Mouse (Mus musculus) intestine, postnatal 0 days (tissue): Measurements from ENCODE around the gene Zbtb7b. TPM values are rescaled to one million over a fixed set of nuclear protein-coding genes. Genes with fewer than 3 reads are reported as not detected.
A peak's percentile ranks its signal among the peaks of the same experiment; 100 is the strongest.

Source experiments
- ATAC-seq: fragments of 200-750 bp; cut with Nextera tagmentation; 2 replicates; pipeline ENCODE4 v1.8.0; 2017; ENCODE audit warnings: mild to moderate bottlenecking, moderate TSS enrichment, moderate library complexity
- H3K27ac ChIP-seq: fragments of 300-500 bp; sonication (generic); 2 replicates; pipeline ENCODE4 v1.5.1; 2014; ENCODE audit warnings: mild to moderate bottlenecking, low read depth, low read length, moderate library complexity
- H3K27me3 ChIP-seq: fragments of 300-500 bp; sonication (generic); replicated peaks from 2 replicates; pipeline ENCODE4 v1.6.1; 2014; ENCODE audit warnings: low read length, mixed read lengths; ENCODE audit not compliant: control insufficient read depth, insufficient read depth
- H3K36me3 ChIP-seq: fragments of 300-500 bp; sonication (generic); 2 replicates; pipeline ENCODE4 v1.6.1; 2014; ENCODE audit warnings: mild to moderate bottlenecking, moderate library complexity; ENCODE audit not compliant: control insufficient read depth, insufficient read depth
- H3K4me1 ChIP-seq: fragments of 300-500 bp; sonication (generic); replicated peaks from 2 replicates; pipeline ENCODE4 v1.6.1; 2014; ENCODE audit warnings: antibody characterized with exemption, low read length, mixed read lengths; ENCODE audit not compliant: control insufficient read depth, insufficient read depth
- H3K4me2 ChIP-seq: fragments of 300-500 bp; sonication (generic); replicated peaks from 2 replicates; pipeline ENCODE4 v1.6.1; 2014; ENCODE audit warnings: low read depth, mild to moderate bottlenecking, moderate library complexity
- H3K4me3 ChIP-seq: fragments of 300-500 bp; sonication (generic); 2 replicates; pipeline ENCODE4 v1.5.1; 2014; ENCODE audit warnings: low read depth, low read length
- H3K9ac ChIP-seq: fragments of 300-500 bp; sonication (generic); 2 replicates; pipeline ENCODE4 v1.6.1; 2014; ENCODE audit warnings: mild to moderate bottlenecking, low read depth, low read length
- H3K9me3 ChIP-seq: fragments of 300-500 bp; sonication (generic); 2 replicates; pipeline ENCODE4 v1.6.1; 2016; ENCODE audit warnings: mixed run types; ENCODE audit not compliant: control insufficient read depth
- CTCF ChIP-seq: sonication (generic); IDR thresholded peaks from 2 replicates; pipeline ENCODE4 v1.5.1; 2016; ENCODE audit warnings: low read depth, mild to moderate bottlenecking, control low read depth, antibody characterized with exemption, moderate library complexity
- WGBS: fragments of 180-500 bp; shearing (Covaris S2); extraction: QIAGEN DNeasy Blood & Tissue Kit; methylation state at CpG from one replicate; pipeline ENCODE4 v1.1.7; 2014; 5-methylcytosine and 5-hydroxymethylcytosine counted together
- polyA plus RNA-seq: library from polyadenylated mRNA; unstranded; fragments of >200 nt; fragmentation: Nextera tagmentation; extraction: Ambion mirVana; gene quantifications from 2 replicates; pipeline ENCODE4 v1.2.1, GENCODE M21; 2015

Zbtb7b gene
- polyA plus RNA-seq, 1 experiment from 2014 or later: 14.3 TPM

GRCm38 (mm10) chr3:89356029-89356428 is 38.5 kb downstream of the Zbtb7b start:
- no peaks in the 10 kb centered on the region for H3K9me3 ChIP-seq
- WGBS: 63% methylated on average over 9 of the region's 9 CpGs
- ATAC-seq: no peak
- no peak overlapping the region for H3K4me2 ChIP-seq
- no peak overlapping the region for H3K4me3 ChIP-seq
- no peaks in the 10 kb centered on the region for H3K27me3 ChIP-seq
- H3K36me3 ChIP-seq: no peaks in the 10 kb centered on the region
- no peak overlapping the region for H3K9ac ChIP-seq
- no peak for TF ChIP-seq CTCF
- H3K4me1 ChIP-seq: peaks cover 3% of the 10 kb centered on the region; the same call in 1 of the 2 replicates
- peak overlapping the region; percentile 97 for H3K27ac ChIP-seq

DNA sequence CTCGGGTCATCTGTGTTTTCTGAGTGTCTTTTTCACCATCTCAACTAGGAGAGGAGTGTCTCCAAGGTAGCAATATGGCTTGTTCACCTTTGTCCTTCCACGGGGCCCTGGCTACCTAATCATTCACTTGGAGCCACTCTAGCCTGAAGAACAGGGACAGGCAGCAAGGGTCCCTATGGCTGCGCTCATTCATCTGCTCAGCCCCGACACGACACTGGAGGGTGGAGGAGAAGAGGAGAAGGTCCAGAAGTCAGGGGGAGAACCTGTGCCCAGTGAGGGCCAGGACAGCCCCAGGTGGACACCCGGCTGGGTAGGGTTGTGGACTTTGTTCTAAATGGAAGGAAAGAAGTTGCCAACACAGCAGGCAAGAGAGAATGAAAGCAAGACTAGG is 39.1 kb downstream of the Zbtb7b start:
- Histone ChIP-seq H3K27me3 (no peaks in the 10 kb centered on the region), H3K4me1 (peaks cover 3% of the 10 kb centered on the region), H3K27ac (peak overlapping the region; percentile 97), H3K9me3 (no peaks in the 10 kb centered on the region), H3K36me3 (no peaks in the 10 kb centered on the region), H3K4me3 (no peak overlapping the region), H3K9ac (peak overlapping the region; percentile 37; the same call in 1 of the 2 replicates), H3K4me2 (peak overlapping the region; percentile 54)
- no peak for TF ChIP-seq CTCF
- 41% methylated on average over 6 of the region's 6 CpGs for WGBS
- peak; percentile 72 for ATAC-seq

- no peaks in the 10 kb centered on the region for H3K27me3 ChIP-seq
- WGBS: 15% methylated on average over 5 of the region's 5 CpGs
- H3K27ac ChIP-seq: peak overlapping the region; percentile 97
- H3K36me3 ChIP-seq: no peaks in the 10 kb centered on the region
- H3K4me3 ChIP-seq: no peak overlapping the region
- H3K4me1 ChIP-seq: peaks cover 9% of the 10 kb centered on the region
- H3K4me2 ChIP-seq: peak overlapping the region; percentile 54
- H3K9ac ChIP-seq: peak overlapping the region; percentile 37
- H3K9me3 ChIP-seq: no peaks in the 10 kb centered on the region
- peak; percentile 94 for TF ChIP-seq CTCF
- peak; percentile 83 for ATAC-seq
These were observed 39.6 kb downstream of the Zbtb7b start for GRCm38 (mm10) chr3:89354816-89355511.

DNA sequence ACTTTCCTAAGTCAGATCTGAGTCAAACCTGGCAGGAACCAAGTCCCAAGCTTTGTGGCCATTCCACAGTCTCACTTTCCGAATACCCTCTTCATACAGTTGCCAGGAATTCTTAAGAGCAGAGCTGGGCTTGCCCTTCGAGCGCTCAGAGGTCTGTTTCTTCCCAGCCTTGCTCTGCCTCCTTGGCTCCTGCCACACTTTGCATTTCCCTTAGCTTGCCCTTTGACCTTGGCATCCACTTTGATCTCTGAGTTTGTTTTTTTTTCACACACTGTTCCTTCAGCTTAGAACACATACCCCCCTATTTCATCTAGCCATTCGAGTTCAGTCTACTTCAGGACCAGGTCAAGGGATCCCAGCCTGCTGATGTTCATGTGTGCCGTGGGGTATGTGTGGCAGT is 43.3 kb downstream of the Zbtb7b start:
- no peak overlapping the region for H3K9ac ChIP-seq
- no peaks in the 10 kb centered on the region for H3K27me3 ChIP-seq
- WGBS: 78% methylated on average over 5 of the region's 5 CpGs
- ATAC-seq: no peak
- no peaks in the 10 kb centered on the region for H3K9me3 ChIP-seq
- H3K4me2 ChIP-seq: no peak overlapping the region
- H3K36me3 ChIP-seq: peaks cover under 1% of the 10 kb centered on the region; the same call in 1 of the 2 replicates
- no peak for TF ChIP-seq CTCF
- no peak overlapping the region for H3K27ac ChIP-seq
- peaks cover 10% of the 10 kb centered on the region for H3K4me1 ChIP-seq
- H3K4me3 ChIP-seq: no peak overlapping the region

GRCm38 (mm10) chr3:89349869-89350501 is 44.6 kb downstream of the Zbtb7b start, which contains the start of gene Adam15:
TSS of gene Adam15 (minus strand) at chr3:89349996.
- Histone ChIP-seq H3K4me2 (peak within 1 kb of the TSS; percentile 100), H3K27me3 (no peaks in the 10 kb centered on the region), H3K4me3 (peak within 1 kb of the TSS; percentile 65), H3K27ac (peak within 1 kb of the TSS; percentile 43), H3K4me1 (peaks cover 7% of the 10 kb centered on the region; the same call in 1 of the 2 replicates), H3K36me3 (peaks cover 11% of the 10 kb centered on the region), H3K9ac (peak within 1 kb of the TSS; percentile 57), H3K9me3 (no peaks in the 10 kb centered on the region)
- no peak for TF ChIP-seq CTCF
- 1% methylated on average over 58 of the region's 59 CpGs for WGBS
- ATAC-seq: peak; percentile 80
